Mouse (Mus musculus) liver, embryonic 11.5 days (tissue): ENCODE measurements around the gene Zfp993. TPM values are rescaled to one million over a fixed set of nuclear protein-coding genes. Genes with fewer than 3 reads are reported as not detected.

Experiments
- polyA plus RNA-seq: library from polyadenylated mRNA; unstranded; fragments of >200 nt; fragmentation: Nextera tagmentation; extraction: Ambion mirVana; gene quantifications from 2 replicates; pipeline ENCODE4 v1.2.1, GENCODE M21; 2014

Gene Zfp993
- polyA plus RNA-seq, 1 experiment from 2014 or later = 4.5 TPM

Other genes starting within 250 kb of the Zfp993 start
- 9.0 and 9.4 TPM in 2 replicates for gene Zfp992, start 161.9 kb upstream of the Zfp993 start, polyA plus RNA-seq
- 0.21 and 0.31 TPM in 2 replicates for gene Zfp981, start 108.9 kb upstream of the Zfp993 start, polyA plus RNA-seq